Comparison of ENCODE assay signal across 8 mouse cellular contexts in the genomic region with DNA sequence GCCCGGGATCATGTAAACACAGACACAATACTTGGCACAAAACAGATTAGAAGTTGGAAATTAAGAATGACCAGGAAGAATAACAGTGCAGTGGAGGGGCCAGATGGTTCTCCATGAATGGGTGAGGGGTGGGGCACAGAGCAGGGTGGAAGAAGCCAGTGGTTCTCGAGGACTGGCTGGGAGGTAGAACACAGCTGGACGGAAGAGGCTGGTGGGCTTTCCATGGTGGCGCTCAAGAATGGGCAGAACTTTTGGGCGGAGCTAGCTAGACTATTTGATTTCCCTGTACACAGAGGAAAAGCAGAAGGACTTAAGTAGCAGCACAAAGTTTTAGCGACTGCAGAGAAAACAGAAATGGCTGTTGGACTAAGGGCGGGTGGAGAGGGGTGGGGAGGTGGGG.
DNase-seq lines count a peak whose midpoint lies in the region; ATAC-seq and TF ChIP-seq lines count a peak whose summit lies in the region.

No protein-coding gene starts in this region.

- H3K4me3 ChIP-seq in heart, postnatal 0 days (ENCODE audit: low read depth, low read length), result no peak overlapping the region
- no peak overlapping the region for H3K4me3 ChIP-seq in embryonic facial prominence, embryonic 15.5 days (replicated peaks)
- no peak overlapping the region for H3K4me3 ChIP-seq in limb, embryonic 12.5 days (replicated peaks)
- H3K4me3 ChIP-seq in midbrain, postnatal 0 days (ENCODE audit: low read depth, low read length), result no peak overlapping the region

- no peak overlapping the region for H3K9ac ChIP-seq in heart, postnatal 0 days (replicated peaks; ENCODE audit: low read depth, low read length)
- no peak overlapping the region for H3K9ac ChIP-seq in embryonic facial prominence, embryonic 15.5 days
- no peak overlapping the region for H3K9ac ChIP-seq in limb, embryonic 12.5 days (replicated peaks)
- no peak overlapping the region for H3K9ac ChIP-seq in midbrain, postnatal 0 days (replicated peaks; ENCODE audit: low read length, poor library complexity, severe bottlenecking)

- ATAC-seq in heart, postnatal 0 days (ENCODE audit: insufficient read depth, low read depth), result no peak
- peak; percentile 47; the same call in 1 of the 2 replicates for ATAC-seq in embryonic facial prominence, embryonic 15.5 days (ENCODE audit: insufficient number of reproducible peaks, low FRiP score, low TSS enrichment, low read depth)
- no peak for ATAC-seq in limb, embryonic 12.5 days (ENCODE audit: insufficient number of reproducible peaks, insufficient read depth, low FRiP score, low TSS enrichment, low read depth)
- peak; percentile 23; the same call in 1 of the 2 replicates for ATAC-seq in midbrain, postnatal 0 days (ENCODE audit: low FRiP score)

- TF ChIP-seq CTCF in heart, postnatal 0 days (IDR thresholded peaks at IDR 0.05; ENCODE audit: low read depth), result no peak
- TF ChIP-seq CTCF in midbrain, postnatal 0 days (IDR thresholded peaks at IDR 0.05), result no peak

- TF ChIP-seq EP300 in heart, postnatal 0 days (IDR thresholded peaks at IDR 0.05; ENCODE audit: low read depth), result no peak

- no peak overlapping the region for H3K27ac ChIP-seq in heart, postnatal 0 days (ENCODE audit: low read depth)
- no peak overlapping the region for H3K27ac ChIP-seq in embryonic facial prominence, embryonic 15.5 days (replicated peaks)
- H3K27ac ChIP-seq in limb, embryonic 12.5 days, result no peak overlapping the region; the same call in 1 of the 2 replicates
- H3K27ac ChIP-seq in midbrain, postnatal 0 days (ENCODE audit: low read depth, low read length), result no peak overlapping the region

- WGBS in heart, postnatal 0 days, result 50% methylated on average over 7 of the region's 7 CpGs
- 41% methylated on average over 7 of the region's 7 CpGs for WGBS in embryonic facial prominence, embryonic 15.5 days
- 59% methylated on average over 7 of the region's 7 CpGs for WGBS in limb, embryonic 12.5 days
- WGBS in midbrain, postnatal 0 days, result 54% methylated on average over 7 of the region's 7 CpGs

- no peaks in the 10 kb centered on the region for H3K4me1 ChIP-seq in heart, postnatal 0 days (ENCODE audit: control insufficient read depth, insufficient read depth)
- H3K4me1 ChIP-seq in embryonic facial prominence, embryonic 15.5 days, result no peaks in the 10 kb centered on the region
- H3K4me1 ChIP-seq in limb, embryonic 12.5 days (replicated peaks), result peaks cover 33% of the 10 kb centered on the region
- H3K4me1 ChIP-seq in midbrain, postnatal 0 days (ENCODE audit: insufficient read depth, low read length), result peaks cover 3% of the 10 kb centered on the region; the same call in 1 of the 2 replicates

- no peaks in the 10 kb centered on the region for H3K27me3 ChIP-seq in heart, postnatal 0 days (ENCODE audit: control insufficient read depth, insufficient read depth, low read length)
- H3K27me3 ChIP-seq in embryonic facial prominence, embryonic 15.5 days, result no peaks in the 10 kb centered on the region
- no peaks in the 10 kb centered on the region for H3K27me3 ChIP-seq in limb, embryonic 12.5 days
- H3K27me3 ChIP-seq in midbrain, postnatal 0 days (ENCODE audit: insufficient read depth, low read length), result no peaks in the 10 kb centered on the region

- H3K9me3 ChIP-seq in heart, postnatal 0 days (replicated peaks; ENCODE audit: control insufficient read depth, low read length), result no peaks in the 10 kb centered on the region
- no peaks in the 10 kb centered on the region for H3K9me3 ChIP-seq in embryonic facial prominence, embryonic 15.5 days (replicated peaks)
- no peaks in the 10 kb centered on the region for H3K9me3 ChIP-seq in limb, embryonic 12.5 days
- H3K9me3 ChIP-seq in midbrain, postnatal 0 days (ENCODE audit: low read length), result no peaks in the 10 kb centered on the region

- H3K36me3 ChIP-seq in heart, postnatal 0 days (replicated peaks; ENCODE audit: control insufficient read depth, insufficient read depth, low read length), result no peaks in the 10 kb centered on the region
- H3K36me3 ChIP-seq in embryonic facial prominence, embryonic 15.5 days, result no peaks in the 10 kb centered on the region
- no peaks in the 10 kb centered on the region for H3K36me3 ChIP-seq in limb, embryonic 12.5 days
- H3K36me3 ChIP-seq in midbrain, postnatal 0 days (ENCODE audit: insufficient read depth, low read length), result no peaks in the 10 kb centered on the region

- DNase-seq in heart, postnatal 0 days (ENCODE audit: low spot score), result no peak
- no peak for DNase-seq in heart, adult 8-10 months (ENCODE audit: low spot score)
- no peak for DNase-seq in midbrain, postnatal 0 days (ENCODE audit: low spot score)
- no peak for DNase-seq in adrenal gland, postnatal 36 days
- DNase-seq in kidney, adult 9 months, result no peak
- no peak for DNase-seq in layer of hippocampus, adult 18-20 months (ENCODE audit: low spot score in 2 of 2)

- peak overlapping the region; percentile 23 for H3K4me2 ChIP-seq in heart, postnatal 0 days (ENCODE audit: low read depth, low read length)
- no peak overlapping the region for H3K4me2 ChIP-seq in embryonic facial prominence, embryonic 15.5 days (replicated peaks)
- peak overlapping the region; percentile 21 for H3K4me2 ChIP-seq in limb, embryonic 12.5 days
- H3K4me2 ChIP-seq in midbrain, postnatal 0 days (ENCODE audit: low read depth, low read length, poor library complexity, severe bottlenecking), result no peak overlapping the region

Comparison
In these comparisons a context has a peak if more than half of its experiments do, and no peak if none do; other contexts are left out.
1. ATAC-seq: peak in embryonic facial prominence, embryonic 15.5 days (single experiment) and midbrain, postnatal 0 days (single experiment); none in heart, postnatal 0 days (single experiment) and limb, embryonic 12.5 days (single experiment).
2. H3K4me2 ChIP-seq: peak in heart, postnatal 0 days (single experiment) and limb, embryonic 12.5 days (single experiment); none in embryonic facial prominence, embryonic 15.5 days (single experiment) and midbrain, postnatal 0 days (single experiment).